Mouse (Mus musculus) MN1 (cell line): ENCODE measurements around the gene Letmd1.
"Not testable (repeated sequence)": the region's sequence is repeated elsewhere in the genome, so short reads cannot be mapped to it uniquely, and the experiment has no call there.

Experiments
- DNase-seq: peaks from one replicate; pipeline ENCODE4 v3.0.0-alpha.2; 2016; ENCODE audit warnings: low spot score

Gene Letmd1

DNA sequence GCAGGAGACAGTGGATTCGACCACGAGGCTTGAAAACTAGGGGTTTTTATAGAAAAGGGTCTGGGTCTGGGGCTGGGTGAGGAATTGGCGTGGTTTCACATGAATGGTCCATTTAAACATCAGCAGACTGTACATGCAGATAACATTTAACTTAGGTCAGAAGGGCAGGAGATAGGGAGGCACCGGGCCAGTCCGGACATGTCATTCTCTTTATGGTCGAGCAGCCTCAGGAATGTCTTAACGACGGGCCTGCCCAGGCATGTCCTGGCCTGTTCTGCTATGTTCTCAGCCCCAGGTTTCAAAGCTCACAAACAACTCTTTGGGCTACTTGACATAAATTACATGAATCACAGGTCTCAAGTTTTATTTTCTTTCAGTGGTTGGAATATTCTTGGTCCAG, 30.7 kb downstream of the Letmd1 start:
- not testable (repeated sequence) for DNase-seq

DNA sequence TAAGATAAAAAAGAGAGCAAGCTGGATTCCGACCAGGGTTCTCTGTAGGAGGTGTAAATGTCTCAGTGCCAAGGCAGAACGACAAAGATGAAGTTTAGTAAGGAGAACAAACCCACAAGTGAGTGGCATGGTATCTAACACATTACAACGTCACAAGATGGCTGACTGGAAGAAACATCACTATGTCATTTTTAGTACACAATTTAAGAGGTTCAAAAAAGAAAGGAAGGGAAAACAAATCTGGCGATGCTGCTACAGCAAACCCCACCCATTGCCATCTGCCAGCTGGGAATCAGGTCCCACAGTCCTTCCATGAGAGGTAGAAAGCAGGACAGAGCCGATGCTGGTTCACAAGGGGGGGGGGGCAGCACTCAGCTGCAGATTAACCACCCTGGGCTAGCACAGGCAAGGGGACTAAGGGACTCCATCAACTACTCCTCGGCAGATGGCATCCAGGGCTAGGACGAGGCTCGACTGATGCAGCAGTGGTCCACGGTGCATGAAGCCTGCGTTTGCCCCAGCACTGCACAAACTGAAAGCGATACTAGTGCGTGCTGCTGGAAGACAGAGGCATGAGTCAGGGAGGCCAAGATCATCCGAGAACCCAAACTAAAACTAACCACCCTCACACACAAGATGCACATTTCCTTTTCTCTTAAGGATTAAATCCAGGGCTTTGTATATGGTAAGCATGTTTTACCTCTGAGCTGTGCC, 39.8 kb downstream of the Letmd1 start:
- DNase-seq, result no peak

DNA sequence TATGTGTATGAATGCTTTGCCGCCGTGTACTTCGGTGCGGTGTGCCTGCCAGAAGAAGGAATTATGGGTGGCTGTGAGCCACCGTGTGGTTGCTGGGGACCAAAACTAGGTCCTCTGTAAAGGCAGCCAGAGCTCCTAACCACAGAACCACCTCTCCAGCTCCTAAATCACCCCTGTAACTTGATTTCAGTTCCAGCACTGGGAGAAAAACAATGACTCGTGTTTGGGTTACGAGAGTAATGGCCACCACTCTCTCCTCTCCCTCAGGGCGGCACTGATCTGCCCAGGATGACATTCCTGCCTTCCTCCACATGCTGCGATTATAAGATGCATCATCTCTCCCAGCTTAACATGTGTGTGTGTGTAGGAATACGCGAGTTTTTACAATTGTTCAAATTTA, 41.2 kb downstream of the Letmd1 start:
- DNase-seq, result no peak

DNA sequence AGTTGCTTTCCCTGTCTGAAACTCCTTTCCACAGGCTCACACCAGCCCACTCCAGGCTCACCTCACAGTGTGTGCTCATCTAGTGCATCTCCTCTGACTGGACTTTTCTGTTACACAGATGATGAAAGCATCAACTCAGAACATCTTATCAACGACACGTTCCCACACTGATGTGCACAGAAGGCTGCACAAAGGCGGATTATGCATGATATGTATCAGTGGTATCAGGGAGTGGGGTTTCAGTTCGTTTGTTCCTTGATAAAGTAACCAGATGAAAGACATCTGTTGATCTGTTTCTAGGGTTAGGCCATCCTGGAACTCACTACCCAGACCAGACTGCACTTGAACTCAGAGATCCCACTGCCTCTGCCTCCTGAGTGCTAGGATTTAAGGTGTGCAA, 44.6 kb downstream of the Letmd1 start:
- DNase-seq, result no peak

DNA sequence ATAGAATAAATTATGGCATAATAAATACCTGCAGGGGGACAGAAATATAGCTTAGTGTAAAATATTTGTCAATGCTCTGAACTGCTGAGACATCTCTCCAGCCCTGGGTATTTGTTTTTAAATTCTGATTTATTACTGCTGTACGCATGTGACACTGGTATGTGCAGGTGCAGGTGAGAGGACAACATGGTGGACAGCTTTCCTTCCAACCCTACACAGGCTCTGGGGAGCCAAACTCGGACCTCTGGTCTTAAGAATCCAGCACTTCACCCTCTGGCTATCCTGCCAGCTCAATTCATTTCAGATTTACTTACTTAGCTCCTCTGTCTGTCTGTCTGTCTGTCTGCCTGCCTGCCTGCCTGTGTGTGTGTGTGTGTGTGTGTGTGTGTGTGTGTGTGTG, 46.3 kb downstream of the Letmd1 start:
- DNase-seq, result no peak

DNA sequence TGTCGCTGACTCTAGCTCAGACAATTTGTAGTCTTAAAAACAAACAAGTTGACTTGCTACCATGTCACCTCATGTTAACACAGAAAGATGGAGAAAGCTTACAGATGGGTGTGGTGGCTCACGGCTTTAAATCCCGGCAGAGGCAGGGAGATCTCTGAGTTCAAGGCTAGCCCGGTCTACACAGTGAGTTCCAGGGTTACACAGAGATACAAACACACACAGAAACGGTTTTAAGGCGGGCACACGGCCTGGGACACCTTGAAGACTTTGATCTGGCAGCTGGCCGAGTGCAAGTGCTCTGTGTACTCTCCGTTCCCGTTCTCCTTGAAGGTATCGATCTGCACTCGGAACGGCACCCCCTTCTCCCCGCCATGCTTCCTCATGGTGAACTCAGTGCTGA, 51.5 kb downstream of the Letmd1 start:
- DNase-seq, result no peak

DNA sequence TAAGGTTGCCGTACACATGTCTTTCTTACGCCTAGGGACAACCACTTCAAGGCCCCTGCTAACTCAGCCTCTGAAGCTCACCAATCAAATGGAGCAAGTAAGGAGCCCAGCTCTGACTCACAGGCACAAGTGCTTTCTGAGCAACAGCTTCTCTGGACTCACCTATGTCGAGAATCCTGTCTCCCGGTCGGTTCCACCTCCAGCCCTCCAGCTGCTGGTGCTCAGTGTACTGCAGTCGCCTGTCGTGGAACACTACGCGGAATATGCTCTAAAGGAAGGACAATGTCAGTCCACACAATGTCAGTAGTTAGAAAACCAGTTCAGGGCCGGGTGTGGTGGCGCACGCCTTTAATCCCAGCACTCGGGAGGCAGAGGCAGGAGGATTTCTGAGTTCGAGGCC, 56.6 kb downstream of the Letmd1 start:
- DNase-seq, result no peak

DNA sequence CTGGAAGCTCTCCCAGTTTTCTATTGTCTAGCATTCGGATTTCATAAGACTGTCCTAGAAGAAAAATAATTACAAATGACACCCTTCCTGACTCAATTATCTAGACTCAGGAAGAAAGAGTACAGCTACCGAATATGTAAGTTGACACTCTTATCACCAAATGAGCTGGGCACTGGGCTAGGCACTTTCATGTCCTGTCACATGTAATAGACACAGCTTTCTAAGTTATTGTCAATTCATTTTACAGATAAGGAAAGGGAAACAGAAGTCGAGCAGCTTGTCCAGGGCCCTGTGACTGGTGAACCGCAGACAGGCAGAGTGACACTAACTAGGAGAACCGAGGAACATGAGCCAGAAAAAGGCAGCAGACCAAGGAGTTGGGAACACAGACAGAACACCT, 59.1 kb downstream of the Letmd1 start:
- no peak for DNase-seq
